Mouse (Mus musculus) lung, postnatal 0 days (tissue): ENCODE data around the gene Lats2.
A peak's percentile ranks its signal among the peaks of the same experiment; 100 is the strongest.

ENCODE experiments used
- CTCF ChIP-seq: IDR thresholded peaks from 2 replicates; pipeline ENCODE4 v1.5.1; 2016; ENCODE audit warnings: antibody characterized with exemption, mild to moderate bottlenecking
- EP300 ChIP-seq: IDR thresholded peaks from 2 replicates; pipeline ENCODE4 v1.6.1; 2016; ENCODE audit warnings: antibody characterized with exemption, mild to moderate bottlenecking, control low read depth

DNA sequence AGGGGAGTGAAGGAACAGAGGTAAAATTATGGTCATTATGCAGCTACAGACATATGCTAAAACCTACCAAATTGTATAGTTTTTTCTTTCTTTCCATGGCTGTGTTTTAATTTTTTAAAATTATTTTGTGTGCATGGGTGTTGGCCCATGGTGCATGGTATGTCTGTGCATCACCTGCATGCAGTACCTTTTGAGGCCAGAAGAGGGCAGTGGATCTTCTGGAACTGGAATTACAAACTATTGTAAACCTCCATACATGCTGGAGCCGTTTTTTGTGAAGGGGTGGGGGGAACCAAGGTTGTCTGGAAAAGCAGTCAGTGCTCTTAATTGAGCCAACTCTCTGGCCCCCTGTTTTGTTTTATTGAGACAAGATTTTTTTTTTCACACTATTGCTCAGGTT is 73.6 kb downstream of the Lats2 start:
- peak; percentile 90 for TF ChIP-seq CTCF
- TF ChIP-seq EP300, result no peak
